Mouse (Mus musculus) lung, postnatal 10 days (tissue): ENCODE data around the gene Ppm1h.

ENCODE experiments used
- DNase-seq: peaks from one replicate; pipeline ENCODE4 v3.0.0; 2021

Gene Ppm1h

DNA sequence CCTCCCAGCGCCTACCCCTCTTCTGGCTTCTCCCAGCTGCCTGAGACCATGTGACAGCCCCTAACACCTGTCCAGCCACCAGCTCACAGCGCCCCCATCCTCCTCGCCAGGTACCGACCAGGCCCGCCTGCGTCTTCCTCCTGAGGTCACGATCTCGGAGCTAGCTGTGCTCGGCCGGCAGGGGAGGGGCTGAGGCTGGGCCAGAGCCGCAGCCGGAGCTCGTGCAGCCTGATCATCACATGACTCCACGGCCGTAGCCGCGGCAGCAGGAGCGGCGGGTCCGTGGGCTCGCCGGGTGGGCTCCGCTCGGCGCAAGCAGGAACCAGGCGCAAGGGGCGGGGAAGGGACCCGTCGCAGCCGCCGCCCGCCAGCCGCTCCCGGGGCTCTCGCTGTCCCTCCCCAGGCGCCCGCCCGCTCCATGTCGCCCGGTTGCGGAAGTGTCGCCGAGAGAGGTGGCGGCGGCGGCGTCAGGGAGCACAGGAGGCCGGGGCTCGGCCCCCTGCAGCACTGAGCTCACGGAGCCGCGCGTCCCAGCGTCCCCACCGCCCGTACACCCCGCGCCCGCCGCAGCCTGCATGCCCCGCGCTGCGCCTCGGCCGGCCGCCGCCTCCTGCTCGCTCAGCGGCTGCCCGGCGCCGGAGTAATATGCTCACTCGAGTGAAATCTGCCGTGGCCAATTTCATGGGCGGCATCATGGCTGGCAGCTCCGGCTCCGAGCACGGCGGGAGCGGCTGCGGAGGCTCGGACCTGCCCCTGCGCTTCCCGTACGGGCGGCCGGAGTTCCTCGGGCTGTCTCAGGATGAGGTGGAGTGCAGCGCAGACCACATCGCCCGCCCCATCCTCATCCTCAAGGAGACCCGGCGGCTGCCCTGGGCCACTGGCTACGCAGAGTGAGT lies at the start of gene Ppm1h:
Gene Ppm1h, plus strand, starts transcription at position 222 of the 896 bp plus-strand sequence.
- DNase-seq = peak; percentile 79

DNA sequence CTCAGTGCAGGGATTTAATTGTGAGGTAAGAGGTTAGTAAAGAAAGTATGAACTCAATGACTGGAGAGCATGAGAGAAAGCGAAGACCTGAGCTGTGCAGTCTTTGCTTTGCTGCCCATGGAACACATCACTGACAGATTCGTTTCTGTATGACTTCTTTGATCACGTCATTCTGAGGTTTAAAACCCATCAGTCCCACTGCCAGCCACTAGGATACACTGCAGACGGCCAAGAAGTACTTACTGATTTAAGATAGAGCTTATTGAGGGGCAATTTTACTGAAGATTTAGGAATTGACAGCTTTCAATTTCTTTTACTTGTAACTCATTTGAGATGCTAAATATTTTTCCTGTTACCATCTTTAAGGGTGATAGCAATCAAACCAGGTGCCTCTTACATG lies 49.6 kb upstream of the Ppm1h start:
- no peak for DNase-seq

DNA sequence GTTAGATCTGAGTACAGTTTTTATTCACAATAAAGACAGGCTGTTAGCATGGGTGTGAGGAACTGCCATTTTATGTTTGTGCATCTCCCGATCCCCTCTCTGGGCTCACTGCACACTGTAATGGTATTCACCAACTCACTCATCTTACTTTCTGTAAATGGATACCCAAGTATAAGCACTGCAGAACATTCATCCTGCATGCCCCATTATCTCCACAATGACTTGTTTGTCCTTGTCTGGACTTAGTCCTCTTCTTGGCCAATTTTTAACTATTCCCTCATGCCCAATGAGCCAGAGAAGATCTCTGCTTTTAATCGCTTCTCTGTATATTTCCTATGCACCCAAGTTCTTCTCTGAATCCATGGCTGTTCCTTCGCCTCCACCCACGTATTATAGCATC lies 38.7 kb upstream of the Ppm1h start:
- DNase-seq = no peak

DNA sequence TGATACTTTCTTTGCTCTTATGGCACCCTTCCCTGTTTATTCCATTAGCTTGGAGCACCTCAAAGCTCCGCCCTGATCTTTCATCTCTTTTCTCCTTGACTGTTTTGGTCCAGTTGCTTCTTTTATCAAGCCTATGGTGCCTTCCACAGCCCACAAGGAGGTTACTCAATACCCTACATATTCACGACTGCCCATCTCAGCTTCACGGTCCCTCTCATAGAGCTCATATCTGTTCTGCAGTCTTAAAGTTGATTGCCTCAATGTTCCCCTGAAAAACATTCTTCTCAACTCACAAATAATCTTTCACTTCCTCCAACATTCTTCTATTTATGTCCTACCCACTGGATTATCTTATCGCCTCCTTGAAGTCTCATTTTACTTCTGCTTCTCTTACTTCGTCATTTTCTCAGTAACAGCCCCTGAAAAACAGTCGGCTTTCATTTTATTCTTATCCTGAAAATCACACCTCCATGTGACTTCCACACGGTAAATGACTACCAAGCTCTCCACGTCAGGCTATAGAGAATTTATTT lies 37.2 kb upstream of the Ppm1h start:
- no peak for DNase-seq

DNA sequence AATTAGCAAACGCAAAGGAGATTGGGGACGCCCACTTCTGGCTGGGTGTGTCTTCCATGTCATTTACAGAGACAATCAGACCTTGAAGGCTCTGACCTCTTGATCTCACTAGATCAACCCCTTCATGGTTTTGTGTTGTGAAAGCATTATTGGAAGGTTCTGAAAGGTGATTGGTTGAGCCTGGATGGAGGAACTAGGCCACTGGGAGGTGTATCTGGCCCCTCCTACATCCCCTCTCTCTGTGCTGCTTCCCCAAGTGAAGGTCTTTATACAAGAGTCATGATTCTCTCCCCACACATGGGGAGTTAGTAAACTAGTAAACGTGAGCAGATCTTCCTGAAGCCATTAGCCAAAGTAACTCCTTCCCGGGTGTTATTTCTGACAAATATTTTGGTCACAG lies 36.4 kb upstream of the Ppm1h start:
- no peak for DNase-seq

DNA sequence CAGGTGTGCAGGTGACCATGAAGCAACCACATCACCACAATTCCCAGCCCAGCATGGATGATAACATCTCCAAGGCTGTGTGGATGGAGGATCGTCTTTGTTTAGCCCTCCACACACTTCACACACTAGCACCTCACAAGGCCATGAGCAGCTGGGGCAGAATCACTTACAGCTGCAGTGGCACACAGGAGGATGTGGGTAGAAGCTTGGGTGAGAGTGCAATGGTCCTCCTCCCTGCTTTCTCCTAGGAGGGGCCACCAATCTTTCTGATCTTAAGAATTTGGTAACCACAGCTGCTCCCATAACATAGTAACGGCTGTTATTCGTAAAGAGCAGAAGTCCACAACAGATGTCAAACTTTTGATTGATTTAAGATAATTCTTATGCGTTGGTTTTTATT lies 26.6 kb upstream of the Ppm1h start:
- no peak for DNase-seq

DNA sequence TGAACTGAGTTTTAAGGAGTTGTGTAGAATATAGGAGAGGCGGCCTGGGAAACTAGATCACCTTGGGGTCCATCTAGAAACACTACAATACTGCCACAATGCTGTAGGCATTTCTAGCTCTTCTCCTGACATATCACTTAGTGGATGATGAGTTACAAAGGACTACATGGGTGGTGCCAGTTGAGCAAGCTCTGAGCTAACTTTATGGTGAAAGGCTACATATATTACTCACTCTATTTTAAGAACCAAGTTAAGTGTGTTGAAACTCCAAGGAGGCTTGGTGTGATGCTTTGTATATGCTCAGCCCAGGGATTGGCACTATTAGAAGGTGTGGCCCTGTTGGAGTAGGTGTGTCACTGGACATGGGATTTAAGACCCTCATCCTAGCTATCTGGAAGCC lies 26.0 kb upstream of the Ppm1h start:
- no peak for DNase-seq

DNA sequence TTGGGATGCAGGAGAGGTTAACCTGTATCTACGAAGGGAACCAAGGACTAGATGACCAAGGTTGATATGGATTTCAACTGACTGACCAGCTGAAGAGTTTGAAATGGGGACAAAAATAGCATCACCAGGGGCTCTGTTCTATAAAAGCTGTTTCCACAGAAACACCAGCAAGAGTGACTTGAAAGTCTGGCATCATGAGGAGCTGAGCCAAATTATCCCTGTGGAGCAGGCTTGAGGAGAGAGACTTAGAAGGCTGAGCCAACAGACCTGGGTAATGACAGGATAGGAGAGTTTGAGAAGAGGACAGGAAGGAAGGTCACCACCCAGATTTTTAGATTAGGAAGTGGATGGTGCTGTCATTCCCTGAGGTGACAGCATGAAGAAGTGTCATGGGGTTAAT lies 12.9 kb upstream of the Ppm1h start:
- DNase-seq = no peak

DNA sequence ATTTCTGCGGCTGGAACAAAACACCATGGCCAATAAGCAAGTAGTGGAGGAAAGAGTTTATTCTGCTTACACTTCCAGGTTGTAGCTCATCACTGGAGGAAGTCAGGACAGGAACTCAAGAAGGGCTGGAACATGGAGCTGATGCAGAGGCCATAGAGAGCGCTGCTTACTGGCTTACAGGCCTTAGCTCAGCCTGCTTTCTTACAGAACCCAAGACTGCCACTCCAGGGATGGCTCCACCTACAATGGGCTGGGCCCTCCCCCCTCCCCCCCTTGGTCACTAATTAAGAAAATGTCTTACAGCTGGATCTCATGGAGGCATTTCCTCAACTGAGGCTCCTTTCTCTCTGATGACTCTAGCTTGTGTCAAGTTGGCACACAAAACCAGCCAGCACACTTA lies 7.3 kb upstream of the Ppm1h start:
- no peak for DNase-seq

DNA sequence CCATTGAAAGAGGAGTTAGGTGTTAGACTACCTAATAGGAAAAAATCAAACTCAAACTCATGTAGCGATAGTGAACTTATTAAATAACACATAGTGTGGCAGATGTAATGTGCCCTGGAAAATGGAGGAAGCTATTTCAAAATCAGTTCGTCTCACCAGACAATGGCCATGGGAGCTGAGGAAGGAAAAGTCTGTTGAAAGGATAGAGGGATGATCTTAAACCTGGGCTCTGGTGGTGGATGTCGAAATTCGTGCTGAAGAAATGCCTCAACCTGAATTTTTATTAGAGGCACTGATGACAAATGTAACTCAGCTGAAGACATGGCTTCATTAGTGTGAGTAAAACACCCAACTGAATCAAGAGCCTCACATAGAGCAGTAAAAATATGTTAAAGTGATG lies 6.5 kb upstream of the Ppm1h start:
- DNase-seq = no peak

DNA sequence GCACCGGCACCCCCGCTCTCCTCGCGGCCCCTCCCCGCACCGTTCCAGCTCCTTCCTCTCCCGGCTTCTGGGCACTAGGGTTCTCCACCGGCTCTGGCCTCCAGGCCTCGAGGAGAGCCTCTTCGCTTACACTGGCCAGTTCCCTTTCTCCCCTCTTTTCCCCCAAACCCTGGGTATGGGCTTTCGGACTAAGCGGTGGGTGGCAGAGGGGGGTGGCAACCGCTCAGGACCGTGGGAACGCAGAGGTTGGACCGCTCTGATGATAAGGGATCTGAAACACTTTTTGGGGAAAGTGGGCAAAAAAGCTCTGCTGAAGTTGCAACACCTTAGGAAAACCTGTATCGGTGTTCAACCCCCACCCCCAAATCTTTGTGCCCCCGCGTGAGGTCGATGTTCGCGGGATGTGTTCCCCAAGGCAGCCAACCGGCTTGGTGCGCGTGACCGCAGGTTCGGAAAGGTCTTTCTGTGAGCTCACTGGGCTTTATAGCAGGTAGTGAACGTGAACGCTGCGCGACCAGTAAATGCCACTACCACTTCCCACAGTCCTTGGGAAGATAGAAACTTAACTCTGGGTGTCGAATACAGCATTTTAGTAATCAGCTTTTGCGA lies 979 bp downstream of the Ppm1h start:
- DNase-seq = peak; percentile 9

DNA sequence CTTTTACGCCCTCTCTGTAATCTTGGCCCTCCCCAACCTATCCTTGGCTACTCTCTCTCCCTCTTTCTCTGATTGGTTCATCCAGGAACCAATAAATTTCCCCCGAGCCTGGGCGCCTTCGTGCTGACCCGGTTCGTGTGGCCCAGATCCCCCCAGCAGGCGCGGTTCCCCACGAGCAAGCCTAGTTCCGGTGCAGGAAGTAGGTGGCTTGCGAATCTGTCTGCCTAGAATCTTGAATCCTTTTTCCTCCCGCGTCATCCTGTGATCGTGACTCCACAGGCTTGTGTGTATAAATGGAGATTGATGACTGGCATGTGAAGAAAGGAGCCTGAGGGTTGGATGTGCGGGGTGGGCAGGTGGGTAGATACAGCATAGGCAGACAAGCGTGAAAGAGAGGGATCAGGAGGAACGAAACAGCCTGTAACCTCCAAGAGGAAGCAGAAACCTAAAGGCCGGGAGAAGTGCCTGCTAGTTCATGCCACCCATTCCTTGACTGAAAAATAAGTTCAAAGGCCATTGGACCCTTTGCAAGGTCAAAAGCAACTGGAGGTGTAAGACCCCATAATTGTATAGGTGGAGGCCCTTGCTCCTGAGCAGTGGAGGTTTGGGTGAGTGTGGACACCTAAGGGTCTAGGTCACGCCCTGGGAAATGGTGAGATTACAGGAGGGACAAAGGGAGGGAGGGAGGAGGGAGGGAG lies 2.0 kb downstream of the Ppm1h start:
- DNase-seq = peak; percentile 7

DNA sequence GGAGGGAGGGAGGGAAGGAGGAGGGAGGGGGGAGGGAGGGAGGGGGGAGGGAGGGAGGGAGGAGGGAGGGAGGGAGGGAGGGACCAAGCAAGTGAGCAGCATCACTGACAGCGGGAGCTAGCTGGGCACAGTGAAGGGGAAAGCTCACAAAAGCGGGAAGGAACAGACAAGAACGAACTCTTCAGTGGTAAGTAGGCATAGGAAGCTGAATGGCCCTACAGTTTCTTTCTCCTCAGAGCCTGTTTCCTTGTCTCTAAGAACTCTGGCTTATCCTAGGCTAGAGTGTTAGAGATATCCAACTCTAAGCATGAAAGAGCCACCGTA lies 2.5 kb downstream of the Ppm1h start:
- DNase-seq = no peak

DNA sequence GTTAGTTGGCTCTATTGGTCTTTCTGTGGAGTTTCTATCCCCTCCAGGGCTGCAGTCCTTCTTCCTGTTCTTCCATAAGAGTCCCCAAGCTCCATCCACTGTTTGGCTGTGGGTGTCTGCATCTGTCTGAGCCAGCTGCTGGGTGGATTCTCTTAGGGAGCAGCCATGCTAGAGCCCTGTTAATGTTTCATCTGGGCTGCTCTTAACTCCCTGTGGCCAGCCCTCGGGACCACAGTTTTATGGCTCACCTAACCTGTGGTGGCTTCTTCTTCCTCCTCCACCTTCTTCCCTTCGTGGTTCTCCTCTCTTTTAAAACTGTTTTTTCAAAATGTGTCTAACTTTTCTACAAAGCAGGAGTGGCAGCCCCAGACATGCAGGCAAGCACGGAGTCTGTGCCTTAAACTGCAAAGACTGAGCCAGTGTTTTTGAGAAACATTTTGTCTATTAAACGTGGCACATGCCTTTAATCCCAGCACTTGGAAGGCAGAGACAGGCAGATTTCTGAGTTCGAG lies 5.3 kb downstream of the Ppm1h start:
- DNase-seq = no peak

DNA sequence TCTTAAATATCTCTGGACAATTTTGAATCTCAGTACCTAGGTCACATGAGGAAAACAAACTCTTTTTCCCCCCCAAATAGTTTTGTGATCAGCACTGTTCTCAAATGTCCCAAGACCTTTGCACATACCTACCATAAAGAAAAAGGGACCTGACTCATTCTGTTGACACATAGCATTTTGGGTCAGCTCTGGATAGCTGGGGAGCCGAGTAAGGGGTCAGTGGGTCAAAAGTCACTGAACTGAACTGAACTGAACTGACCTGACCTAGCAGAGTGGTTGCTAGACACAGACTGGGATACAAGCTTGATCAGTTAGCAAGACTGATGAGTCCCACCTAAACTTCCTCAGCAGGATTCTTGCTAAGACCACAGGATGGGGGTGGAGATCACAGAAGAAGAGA lies 6.7 kb downstream of the Ppm1h start:
- DNase-seq = no peak

DNA sequence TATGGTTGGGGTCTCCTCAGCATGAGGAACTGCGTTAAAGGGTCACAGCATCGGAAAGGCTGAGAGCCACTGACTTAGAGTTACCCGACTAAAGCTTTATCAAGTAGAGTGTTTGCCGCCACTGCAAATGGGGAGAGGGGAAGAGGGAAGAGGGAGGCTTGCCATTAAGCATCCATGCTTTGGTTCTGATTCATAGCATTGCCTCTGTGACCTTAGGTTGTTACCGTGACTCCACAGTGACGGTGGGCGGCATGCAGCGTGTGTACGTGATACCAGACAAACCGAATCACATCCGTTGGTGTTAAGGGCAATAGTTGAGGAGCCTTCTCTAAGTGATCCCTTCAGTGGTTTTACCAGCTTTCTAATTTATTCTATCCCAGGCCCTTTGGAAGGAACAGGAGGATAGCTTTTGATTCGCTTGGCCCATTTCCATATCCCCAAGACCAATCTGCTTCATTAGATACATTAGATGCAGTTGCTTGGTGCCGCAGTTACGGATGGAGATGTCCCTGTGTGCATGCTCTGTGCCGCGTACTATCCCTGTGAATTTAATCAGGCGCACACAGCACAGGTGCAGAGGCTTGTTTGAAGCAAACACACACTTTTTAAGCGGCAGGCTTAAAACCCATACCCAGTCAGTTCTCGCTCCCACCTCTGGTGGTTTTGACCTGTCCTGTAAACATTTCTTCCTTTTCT lies 7.4 kb downstream of the Ppm1h start:
- no peak for DNase-seq

DNA sequence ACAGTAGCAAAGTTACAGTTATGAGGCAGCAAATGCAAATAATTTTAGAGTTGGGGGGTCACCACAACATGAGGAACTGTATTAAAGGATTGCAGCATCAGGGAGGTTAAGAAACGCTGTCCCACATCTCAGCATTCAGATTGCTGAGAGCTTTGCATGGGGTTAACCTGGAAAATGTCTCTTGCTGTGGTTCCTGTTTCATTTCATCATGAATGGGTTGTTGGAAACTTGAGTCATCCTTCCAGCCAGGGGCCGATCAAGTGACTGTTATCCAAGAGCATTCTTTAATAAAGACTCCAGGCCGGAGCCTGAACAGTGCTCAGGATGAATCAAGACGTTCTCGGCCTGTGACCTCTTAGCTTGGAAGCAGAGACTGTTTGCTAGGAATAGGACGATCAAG lies 12.1 kb downstream of the Ppm1h start:
- no peak for DNase-seq

DNA sequence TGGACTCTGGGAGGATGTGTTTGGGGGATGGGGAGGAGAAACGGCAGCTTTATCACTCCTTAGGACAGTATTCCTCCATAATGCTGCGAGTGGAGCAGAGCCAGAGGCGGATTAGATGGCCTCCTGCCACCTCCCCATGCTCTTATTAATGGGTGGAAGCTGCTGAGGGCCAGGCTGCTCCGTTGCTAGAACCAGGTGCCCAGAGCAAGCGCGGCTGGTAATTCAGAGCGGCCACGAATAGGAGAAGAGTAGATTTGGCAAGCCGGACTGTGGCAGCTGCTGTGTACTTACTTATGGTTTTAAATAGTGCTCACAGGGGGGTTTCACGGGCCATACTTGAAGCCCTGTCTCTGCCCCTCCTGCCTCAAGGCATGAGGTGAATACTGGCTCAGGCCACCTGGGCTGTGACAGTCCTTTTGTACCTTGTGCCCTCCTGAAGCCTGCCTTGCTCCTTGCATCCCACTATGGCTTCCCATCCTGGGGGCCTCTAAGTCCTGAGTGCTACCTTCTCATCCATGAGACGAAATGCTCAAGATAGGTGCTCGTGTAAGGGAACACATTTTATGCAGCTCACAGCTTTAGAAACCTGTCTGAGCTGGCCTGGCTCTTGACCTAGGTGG lies 14.7 kb downstream of the Ppm1h start:
- DNase-seq = no peak

DNA sequence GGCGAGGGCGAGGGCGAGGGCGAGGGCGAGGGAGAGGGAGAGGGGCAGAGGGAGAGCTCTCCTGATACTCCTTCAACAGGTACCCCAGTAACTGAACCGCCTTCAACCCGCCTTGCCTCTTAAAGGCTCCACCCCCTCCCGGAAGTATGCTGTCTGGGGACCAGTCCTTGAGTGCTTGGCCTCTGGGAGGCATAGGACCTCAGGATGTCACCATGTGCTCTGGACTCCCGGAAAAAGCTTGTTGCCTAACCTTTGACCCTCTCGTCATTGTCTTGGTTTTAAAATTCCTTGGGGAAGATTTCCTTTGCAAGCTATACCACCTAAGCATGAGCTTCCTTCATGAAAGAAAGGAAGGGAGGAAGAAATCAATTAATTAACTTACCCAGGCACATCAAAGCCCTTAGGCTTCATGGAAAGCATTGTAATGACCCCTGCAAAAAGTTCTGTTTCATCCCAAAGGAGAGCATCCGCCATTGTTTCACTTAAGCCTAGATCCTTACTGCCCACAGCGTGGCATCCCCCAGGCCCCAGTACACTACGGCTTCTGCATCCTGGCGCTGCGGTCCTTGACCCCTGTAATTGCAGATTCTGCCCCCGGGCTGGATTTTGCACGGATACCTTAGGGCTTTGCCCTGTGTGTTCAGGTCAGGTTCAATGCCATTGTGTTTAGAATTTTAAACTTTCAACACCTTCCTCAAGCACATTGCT lies 15.5 kb downstream of the Ppm1h start:
- DNase-seq = no peak

DNA sequence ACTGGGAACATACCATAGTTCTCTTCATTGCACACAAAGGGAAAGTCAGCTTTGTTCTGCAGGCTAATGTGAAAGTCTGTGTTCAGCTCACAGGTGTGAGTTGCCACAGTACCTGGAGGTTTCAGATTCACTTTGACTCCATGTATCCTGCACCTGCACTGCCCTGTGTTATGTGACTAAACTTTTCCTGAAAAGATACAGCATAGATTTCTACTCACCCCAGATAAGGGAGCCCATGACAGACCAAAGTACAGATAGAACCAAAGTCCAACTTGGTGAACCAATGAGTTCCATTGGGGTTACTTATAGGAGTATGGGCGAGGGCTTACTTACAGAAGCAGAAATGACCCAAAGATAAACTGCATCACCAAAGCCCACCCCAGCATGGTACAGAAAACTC lies 17.8 kb downstream of the Ppm1h start:
- DNase-seq = no peak

DNA sequence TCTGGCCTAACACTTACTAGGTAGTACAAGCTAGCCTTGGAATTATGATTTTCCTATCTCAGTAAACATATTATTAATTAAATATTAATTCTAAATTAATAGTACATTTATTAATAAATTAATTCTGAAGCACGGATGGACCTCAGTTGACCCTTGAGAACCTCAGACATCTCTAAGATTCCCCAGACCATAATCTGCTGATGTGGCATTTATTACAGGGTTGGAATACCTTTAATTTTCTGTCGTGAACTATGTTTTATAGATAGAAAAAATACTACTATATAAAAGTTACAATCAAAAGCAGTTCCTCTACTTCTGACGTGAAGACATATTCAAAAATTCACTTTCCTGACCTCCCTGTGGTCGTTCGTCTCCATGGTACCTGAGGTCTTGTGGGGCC lies 19.8 kb downstream of the Ppm1h start:
- DNase-seq = no peak

DNA sequence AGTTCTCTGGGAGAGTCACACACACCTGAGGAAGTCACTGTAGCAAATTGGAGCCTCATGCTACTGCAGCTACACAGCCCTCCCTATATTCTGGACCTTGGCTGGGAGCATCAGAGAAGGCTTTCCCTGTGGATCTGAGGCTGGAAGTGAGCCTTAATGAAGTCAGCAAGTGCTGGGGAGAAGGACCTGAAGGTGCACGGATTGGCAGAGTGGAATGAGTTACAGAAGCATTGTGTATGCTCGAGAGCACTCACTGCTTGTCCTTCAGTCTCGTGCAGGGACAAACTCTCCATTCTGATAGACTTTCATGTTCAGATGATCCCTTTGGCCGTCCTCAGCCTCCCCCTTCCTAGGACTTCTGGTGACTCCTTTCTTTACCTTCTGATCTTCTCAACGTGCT lies 26.3 kb downstream of the Ppm1h start:
- DNase-seq = no peak
